Mouse (Mus musculus): ENCODE measurements around the gene Map3k15. TPM values are rescaled to one million over a fixed set of nuclear protein-coding genes. Genes with fewer than 3 reads are reported as not detected.

The Map3k15 gene
- polyA plus RNA-seq, 1 experiment: 0.89 TPM

- TF ChIP-seq CTCF (IDR thresholded peaks at IDR 0.05; ENCODE audit: borderline replicate concordance, extremely low read depth, insufficient read depth, insufficient read length) (no peak), POLR2A (IDR thresholded peaks at IDR 0.05; ENCODE audit: borderline replicate concordance, extremely low read depth, insufficient read depth, insufficient read length, poor library complexity, severe bottlenecking) (no peak)
- no peak for DNase-seq (ENCODE audit: low read depth)
Observed at GRCm38 (mm10) chrX:159971091-159971779, 17.0 kb upstream of the Map3k15 start.

DNA sequence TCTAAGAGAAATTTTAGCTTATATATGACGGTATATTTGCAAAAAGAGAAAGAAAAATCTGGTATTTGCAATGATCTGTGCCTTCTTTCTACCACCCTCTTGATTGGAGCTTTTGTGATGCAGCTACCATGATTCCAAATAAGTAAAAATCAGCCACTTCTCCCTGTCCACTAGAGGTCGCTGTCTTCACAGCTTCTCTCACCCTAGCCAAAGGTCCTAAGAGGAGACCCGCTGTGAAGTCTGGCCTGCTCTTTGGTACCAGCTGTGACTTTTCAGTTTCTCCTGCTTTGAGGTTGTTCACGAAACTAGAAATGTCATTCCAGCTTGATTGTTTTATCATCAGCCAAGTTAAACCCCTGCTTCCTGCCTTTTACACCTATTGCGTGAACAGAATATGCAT, 14.5 kb upstream of the Map3k15 start:
- peak; percentile 78 for DNase-seq (ENCODE audit: low read depth)
- no peak for TF ChIP-seq POLR2A (IDR thresholded peaks at IDR 0.05; ENCODE audit: borderline replicate concordance, extremely low read depth, insufficient read depth, insufficient read length, poor library complexity, severe bottlenecking)
- TF ChIP-seq CTCF (IDR thresholded peaks at IDR 0.05; ENCODE audit: borderline replicate concordance, extremely low read depth, insufficient read depth, insufficient read length): peak; percentile 69; the same call in 1 of the 2 replicates

- DNase-seq (ENCODE audit: low read depth): no peak
- TF ChIP-seq POLR2A (IDR thresholded peaks at IDR 0.05; ENCODE audit: borderline replicate concordance, extremely low read depth, insufficient read depth, insufficient read length, poor library complexity, severe bottlenecking) (no peak), CTCF (IDR thresholded peaks at IDR 0.05; ENCODE audit: borderline replicate concordance, extremely low read depth, insufficient read depth, insufficient read length) (no peak)
Observed at GRCm38 (mm10) chrX:159976243-159976642, 12.0 kb upstream of the Map3k15 start.

DNA sequence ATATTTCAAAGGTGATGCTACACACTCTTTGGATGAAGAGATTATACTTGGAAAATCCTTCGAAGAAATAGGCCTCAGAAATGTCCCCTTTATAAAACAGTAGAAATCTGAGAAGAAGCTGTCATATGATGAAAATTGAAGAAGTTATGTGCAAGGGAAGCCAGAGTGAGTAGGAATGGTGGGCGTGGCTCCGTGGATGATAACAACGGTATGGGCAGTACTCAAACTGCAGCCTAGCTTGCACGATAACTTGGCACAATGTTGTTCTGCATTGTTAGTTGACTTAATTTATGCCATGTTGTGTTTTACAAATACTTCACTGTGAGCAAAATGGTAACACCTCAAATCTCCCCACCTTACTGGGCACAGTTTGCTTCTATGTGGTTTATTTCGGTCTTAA, 7.6 kb downstream of the Map3k15 start:
- no peak for TF ChIP-seq CTCF (IDR thresholded peaks at IDR 0.05; ENCODE audit: borderline replicate concordance, extremely low read depth, insufficient read depth, insufficient read length)

DNA sequence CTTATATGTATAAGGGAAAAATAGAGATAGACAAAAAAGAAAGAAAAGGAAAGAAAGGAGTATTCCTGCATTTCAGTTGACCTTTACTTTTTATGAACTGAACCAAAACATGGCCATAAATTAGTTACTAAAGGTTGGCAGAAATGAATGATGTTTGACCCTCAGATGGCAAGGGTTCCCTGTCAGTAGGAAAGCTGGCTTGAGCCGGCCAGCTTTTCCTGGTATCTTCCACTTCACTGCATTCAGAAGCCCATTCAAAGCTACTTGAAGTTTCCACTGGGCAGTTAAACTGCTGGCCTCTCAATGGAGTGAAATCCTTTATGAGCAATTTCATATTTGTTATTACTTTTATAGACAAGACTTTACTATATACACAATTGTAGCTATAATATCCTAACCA, 65.1 kb downstream of the Map3k15 start:
- TF ChIP-seq POLR2A (IDR thresholded peaks at IDR 0.05; ENCODE audit: borderline replicate concordance, extremely low read depth, insufficient read depth, insufficient read length, poor library complexity, severe bottlenecking) (no peak), CTCF (IDR thresholded peaks at IDR 0.05; ENCODE audit: borderline replicate concordance, extremely low read depth, insufficient read depth, insufficient read length) (no peak)
- no peak for DNase-seq (ENCODE audit: low read depth)

More for the DNA sequence above, 7.6 kb downstream of the Map3k15 start:
- DNase-seq (ENCODE audit: low read depth): no peak

DNA sequence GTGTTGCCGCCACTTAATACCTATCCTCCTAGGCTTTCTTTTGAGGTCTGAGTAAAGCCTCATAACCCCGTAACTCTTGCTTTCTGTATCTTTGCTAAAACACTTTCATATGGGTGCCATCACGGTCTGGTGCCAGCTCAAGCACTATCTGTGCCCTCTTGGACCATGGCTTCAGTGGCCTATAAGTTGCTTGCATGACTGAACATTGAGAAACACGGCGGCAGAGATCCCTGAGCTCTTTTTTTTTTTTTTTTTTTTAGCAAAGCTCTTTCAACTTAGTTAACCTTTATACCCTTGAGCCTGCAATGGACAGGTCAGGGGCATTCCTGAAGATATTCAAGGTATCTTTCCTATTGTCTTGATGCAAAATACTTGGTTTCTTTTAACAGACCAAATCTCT, 66.4 kb downstream of the Map3k15 start:
- TF ChIP-seq CTCF (IDR thresholded peaks at IDR 0.05; ENCODE audit: borderline replicate concordance, extremely low read depth, insufficient read depth, insufficient read length): no peak
- no peak for TF ChIP-seq POLR2A (IDR thresholded peaks at IDR 0.05; ENCODE audit: borderline replicate concordance, extremely low read depth, insufficient read depth, insufficient read length, poor library complexity, severe bottlenecking)
- no peak for DNase-seq (ENCODE audit: low read depth)

DNA sequence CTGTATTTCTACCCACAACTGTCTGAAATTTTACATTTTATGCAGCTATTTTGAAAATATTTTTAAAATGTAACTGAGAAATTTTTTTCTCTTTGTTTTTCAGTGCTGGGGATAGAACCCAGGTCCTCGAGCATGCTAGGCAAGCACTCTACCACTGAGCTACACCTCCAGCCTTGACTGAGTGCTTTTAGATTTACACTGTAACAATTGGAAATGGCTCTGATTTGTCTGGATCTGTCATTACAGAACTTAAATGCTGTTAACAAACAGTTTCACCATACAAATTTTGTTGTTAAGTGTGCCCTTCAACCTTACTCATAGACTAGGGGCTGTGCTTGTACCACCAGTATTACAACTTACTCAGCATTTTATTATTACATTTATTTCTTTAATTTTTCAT, 103.7 kb downstream of the Map3k15 start:
- no peak for TF ChIP-seq CTCF (IDR thresholded peaks at IDR 0.05; ENCODE audit: borderline replicate concordance, extremely low read depth, insufficient read depth, insufficient read length)
- no peak for TF ChIP-seq POLR2A (IDR thresholded peaks at IDR 0.05; ENCODE audit: borderline replicate concordance, extremely low read depth, insufficient read depth, insufficient read length, poor library complexity, severe bottlenecking)
- DNase-seq (ENCODE audit: low read depth): no peak

- no peak for DNase-seq (ENCODE audit: low read depth)
- TF ChIP-seq POLR2A (IDR thresholded peaks at IDR 0.05; ENCODE audit: borderline replicate concordance, extremely low read depth, insufficient read depth, insufficient read length, poor library complexity, severe bottlenecking) (no peak), CTCF (IDR thresholded peaks at IDR 0.05; ENCODE audit: borderline replicate concordance, extremely low read depth, insufficient read depth, insufficient read length) (no peak)
Observed at GRCm38 (mm10) chrX:160107817-160108216, 119.6 kb downstream of the Map3k15 start.

- TF ChIP-seq CTCF (IDR thresholded peaks at IDR 0.05; ENCODE audit: borderline replicate concordance, extremely low read depth, insufficient read depth, insufficient read length): no peak
- no peak for DNase-seq (ENCODE audit: low read depth)
Observed at GRCm38 (mm10) chrX:160113777-160114176, 125.5 kb downstream of the Map3k15 start.

- DNase-seq (ENCODE audit: low read depth): no peak
- TF ChIP-seq POLR2A (IDR thresholded peaks at IDR 0.05; ENCODE audit: borderline replicate concordance, extremely low read depth, insufficient read depth, insufficient read length, poor library complexity, severe bottlenecking) (no peak), CTCF (IDR thresholded peaks at IDR 0.05; ENCODE audit: borderline replicate concordance, extremely low read depth, insufficient read depth, insufficient read length) (no peak)
Observed at GRCm38 (mm10) chrX:160116074-160116473, 127.8 kb downstream of the Map3k15 start.

GRCm38 (mm10) chrX:160116658-160117057, 128.4 kb downstream of the Map3k15 start:
- peak; percentile 81 for DNase-seq (ENCODE audit: low read depth)
- TF ChIP-seq CTCF (IDR thresholded peaks at IDR 0.05; ENCODE audit: borderline replicate concordance, extremely low read depth, insufficient read depth, insufficient read length) (peak; percentile 75; the same call in 1 of the 2 replicates), POLR2A (IDR thresholded peaks at IDR 0.05; ENCODE audit: borderline replicate concordance, extremely low read depth, insufficient read depth, insufficient read length, poor library complexity, severe bottlenecking) (no peak)

DNA sequence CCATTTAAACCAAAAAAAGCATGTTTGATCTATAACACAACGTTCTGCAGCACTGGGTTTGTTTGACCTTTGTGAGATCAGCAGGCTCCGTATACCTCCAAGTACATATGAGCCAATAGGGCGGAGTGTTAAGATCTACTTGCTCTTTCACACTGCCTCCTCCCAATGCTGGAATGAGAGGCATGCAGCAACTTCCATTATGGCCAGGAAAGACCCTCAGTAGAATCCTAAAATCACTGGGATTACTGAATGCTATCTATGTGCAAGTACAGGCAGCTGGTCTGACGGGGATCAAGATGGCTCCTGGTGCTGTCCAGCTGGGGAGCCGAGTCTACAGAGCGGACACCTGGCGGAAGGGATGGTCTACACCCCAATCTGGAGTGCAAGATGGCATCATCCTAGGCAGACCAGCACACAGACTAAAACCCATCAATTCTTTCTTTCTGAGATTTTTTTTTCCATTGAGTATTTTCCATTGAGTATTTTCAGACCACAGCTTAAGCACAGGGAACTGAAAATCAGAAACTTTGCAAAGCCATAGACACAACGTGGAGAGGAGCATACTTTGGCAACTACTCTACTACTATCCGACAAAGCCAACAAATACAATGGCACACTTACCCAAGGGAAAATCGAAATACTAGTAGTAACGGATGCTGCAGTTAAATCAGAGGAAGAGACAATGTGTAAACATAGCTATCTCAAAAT, 146.1 kb downstream of the Map3k15 start:
- TF ChIP-seq POLR2A (IDR thresholded peaks at IDR 0.05; ENCODE audit: borderline replicate concordance, extremely low read depth, insufficient read depth, insufficient read length, poor library complexity, severe bottlenecking) (no peak), CTCF (IDR thresholded peaks at IDR 0.05; ENCODE audit: borderline replicate concordance, extremely low read depth, insufficient read depth, insufficient read length) (no peak)
- no peak for DNase-seq (ENCODE audit: low read depth)

Measured in brain, embryonic 14.5 days (tissue).